Comparison of ENCODE assay signal across 8 mouse cellular contexts in the genomic region with DNA sequence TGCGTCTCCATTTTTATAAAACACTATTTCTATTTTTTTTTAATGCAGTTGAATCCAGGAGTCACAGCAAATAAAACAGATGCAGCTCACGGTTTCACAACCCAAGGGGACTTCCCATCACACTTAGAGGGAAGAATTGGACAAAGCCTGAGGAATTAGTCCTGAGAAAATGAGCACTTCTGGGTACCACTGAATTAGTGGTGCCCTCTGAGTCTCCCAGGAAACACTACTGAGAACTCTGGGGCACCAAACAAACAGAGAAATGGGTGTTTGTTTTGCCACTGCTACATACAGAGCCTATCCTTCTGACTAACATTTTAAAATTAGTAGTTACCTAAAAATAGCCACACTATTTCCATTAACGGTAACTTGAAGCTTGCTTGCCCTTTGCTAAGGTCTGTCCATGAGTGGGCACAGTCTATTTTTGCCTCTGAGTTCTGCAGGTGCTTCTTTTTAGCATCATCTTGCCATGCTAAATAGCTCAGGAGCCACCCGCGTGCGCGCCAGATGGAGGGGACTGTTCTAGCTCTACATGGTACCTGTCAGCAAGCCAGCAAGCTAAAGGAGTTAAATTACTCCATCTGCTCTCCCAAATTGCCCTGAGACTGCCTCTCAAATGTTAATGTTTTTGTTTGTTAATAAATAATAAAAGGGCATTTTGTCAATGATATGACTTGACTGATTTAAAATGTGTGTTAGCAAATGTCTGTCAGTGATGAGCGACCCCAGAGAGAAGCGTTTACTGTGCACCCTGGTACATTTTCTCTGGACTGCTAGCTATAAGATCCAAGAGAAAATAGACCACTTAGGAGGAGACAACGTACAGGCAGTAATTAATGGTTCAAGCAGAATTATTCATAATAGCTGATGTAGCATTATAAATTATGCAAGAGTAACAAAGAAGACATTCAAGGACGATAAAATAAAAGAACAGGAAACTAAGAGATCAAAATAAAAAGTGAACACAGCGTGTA.
DNase-seq lines count a peak whose midpoint lies in the region; TF ChIP-seq lines count a peak whose summit lies in the region.

No protein-coding gene starts in this region.

- no peak overlapping the region for H3K9ac ChIP-seq in CH12.LX (ENCODE audit: insufficient read depth, low read depth)

- no peak for TF ChIP-seq CTCF in CH12.LX (conservative IDR thresholded peaks at IDR 0.05 in 1 of 2, IDR thresholded peaks at IDR 0.05 in 1 of 2; ENCODE audit: low read depth in 2 of 2, low read length in 2 of 2)

- no peaks in the 10 kb centered on the region for H3K9me3 ChIP-seq in CH12.LX (replicated peaks; ENCODE audit: low read length)

- peak; percentile 37 for DNase-seq in CH12.LX (ENCODE audit: extremely low read depth)
- peak; percentile 92 for DNase-seq in cerebellum, adult 9-11 months
- DNase-seq in gastrocnemius, postnatal 25 days: peak; percentile 68
- peak; percentile 66 to 67 for DNase-seq in left cerebral cortex, postnatal 14 days (ENCODE audit: low spot score in 2 of 2)
- no peak for DNase-seq in adrenal gland, postnatal 4 days (ENCODE audit: low spot score in 2 of 2)
- no peak for DNase-seq in spleen, postnatal 14 days (ENCODE audit: low spot score in 2 of 2)
- no peak for DNase-seq in spleen, postnatal 4 days (ENCODE audit: low spot score in 2 of 2)
- DNase-seq in B cell, adult 2 months: no peak

- no peak overlapping the region for H3K4me3 ChIP-seq in CH12.LX (replicated peaks in 1 of 3; ENCODE audit: low read depth in 2 of 3, low read length in 2 of 3, poor library complexity in 1 of 3)

- H3K27ac ChIP-seq in CH12.LX (ENCODE audit: insufficient read depth, low read depth): no peak overlapping the region

- TF ChIP-seq EP300 in CH12.LX (IDR thresholded peaks at IDR 0.05; ENCODE audit: low read length): no peak

- in situ Hi-C loops in CH12.LX (cut with MboI; ENCODE audit: low pct_ligation_motif_present, low pct_unique_long_range_greater_than_20kb, low sequenced_read_pairs): no loop called here

- no peaks in the 10 kb centered on the region for H3K36me3 ChIP-seq in CH12.LX (replicated peaks in 1 of 2; ENCODE audit: control insufficient read depth in 1 of 2, insufficient read depth in 1 of 2, low read length in 1 of 2)

- H3K79me2 ChIP-seq in CH12.LX (replicated peaks; ENCODE audit: control insufficient read depth, extremely low read depth, insufficient read depth, poor library complexity, severe bottlenecking): no peaks in the 10 kb centered on the region

- H3K27me3 ChIP-seq in CH12.LX (replicated peaks): no peaks in the 10 kb centered on the region

- H3K4me1 ChIP-seq in CH12.LX (ENCODE audit: control insufficient read depth in 1 of 2, insufficient read depth in 2 of 2): peaks cover 2 to 36% of the 10 kb centered on the region in 2 experiments; a peak in 3 of 4 replicates

- no peak for TF ChIP-seq POLR2A in CH12.LX (IDR thresholded peaks at IDR 0.05; ENCODE audit: low read depth, low read length)

- intact Hi-C loops in left cerebral cortex, postnatal 14 days (cut with DNase I): no loop called here

- 0 out of 2 replicates have a peak overlapping the region, but pooled peaks have one; percentile 10 for H3K4me2 ChIP-seq in CH12.LX (ENCODE audit: insufficient read depth, low read depth, poor library complexity, severe bottlenecking)

- dilution Hi-C loops in CH12.LX (cut with MboI; ENCODE audit: extremely low pct_ligation_motif_present, extremely low pct_unique_long_range_greater_than_20kb, low sequenced_read_pairs): no loop called here

- no peak for TF ChIP-seq RAD21 in CH12.LX (IDR thresholded peaks at IDR 0.05; ENCODE audit: low read depth, low read length)

TF ChIP-seq in CH12.LX, 34 proteins besides CTCF, POLR2A, EP300 and RAD21:
- TF ChIP-seq TCF12 (IDR thresholded peaks at IDR 0.05; ENCODE audit: low read depth, low read length): peak; percentile 67; the same call in 1 of the 2 replicates
- 0 out of 2 replicates have a peak, but pooled peaks have one; percentile 14 for TF ChIP-seq MYC (IDR thresholded peaks at IDR 0.05; ENCODE audit: low read depth, low read length)
- 0 out of 2 replicates have a peak, but pooled peaks have one; percentile 3 for TF ChIP-seq IRF4 (IDR thresholded peaks at IDR 0.05; ENCODE audit: low read depth, low read length)
- no peak for TF ChIP-seq GABPA (IDR thresholded peaks at IDR 0.05; ENCODE audit: insufficient replicate concordance, low read depth, low read length)
- TF ChIP-seq BHLHE40 (IDR thresholded peaks at IDR 0.05; ENCODE audit: low read depth, low read length): peak; percentile 73
- no peak for TF ChIP-seq ZKSCAN1 (IDR thresholded peaks at IDR 0.05; ENCODE audit: borderline replicate concordance, low read depth, low read length)
- peak; percentile 97 for TF ChIP-seq MEF2A (IDR thresholded peaks at IDR 0.05; ENCODE audit: borderline replicate concordance, low read depth, low read length)
- no peak for TF ChIP-seq JUN (IDR thresholded peaks at IDR 0.05; ENCODE audit: insufficient read depth, low read depth, low read length)

Comparison
In these comparisons a context has a peak if more than half of its experiments do, and no peak if none do; other contexts are left out.
1. DNase-seq: peak in CH12.LX (single experiment), cerebellum, adult 9-11 months (single experiment), gastrocnemius, postnatal 25 days (single experiment) and left cerebral cortex, postnatal 14 days (2 of 2); none in adrenal gland, postnatal 4 days (0 of 2), spleen, postnatal 14 days (0 of 2), spleen, postnatal 4 days (0 of 2) and B cell, adult 2 months (0 of 2).